Mouse (Mus musculus) cerebellum, adult 9-11 months (tissue): ENCODE data around the gene Mmp19.

Experiments
- DNase-seq: peaks from one replicate; pipeline ENCODE4 v3.0.0; 2022

Mmp19 gene

DNA sequence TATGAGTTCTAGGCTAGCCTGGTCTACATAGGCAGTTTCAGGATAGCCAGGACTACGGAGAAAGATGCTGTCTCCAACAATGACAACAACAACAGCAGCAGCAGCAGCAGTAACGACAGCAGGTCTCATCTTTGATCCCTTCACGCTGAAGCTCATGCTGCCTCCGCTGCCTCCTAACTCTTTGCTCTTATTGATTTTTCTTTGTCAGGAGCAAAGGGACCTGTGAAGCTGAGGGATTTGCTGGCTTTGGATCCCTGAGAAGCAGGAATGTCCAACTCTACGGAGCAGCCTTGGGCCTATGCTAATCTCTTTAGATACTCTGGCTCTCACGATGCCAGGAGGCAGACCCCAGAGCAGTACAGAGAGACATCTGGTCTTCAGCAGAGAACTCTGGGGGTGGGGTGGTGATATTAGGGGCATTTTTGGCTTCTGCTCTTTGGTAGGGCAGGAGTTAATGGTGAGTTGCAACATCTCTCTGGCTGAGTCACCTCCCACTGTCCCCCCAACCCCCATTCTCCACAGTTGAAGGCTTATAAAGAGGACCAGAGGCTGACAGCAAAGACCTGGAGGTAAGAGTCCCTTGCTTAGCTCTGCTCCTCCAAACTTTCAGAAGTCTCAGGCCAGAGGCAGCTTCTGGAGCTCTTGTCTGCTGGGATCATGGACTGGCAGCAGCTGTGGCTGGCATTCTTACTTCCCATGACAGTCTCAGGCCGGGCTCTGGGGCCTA lies at the start of gene Mmp19:
TSS of gene Mmp19 (plus strand) at position 513 of the 727 bp plus-strand sequence.
- DNase-seq: no peak

DNA sequence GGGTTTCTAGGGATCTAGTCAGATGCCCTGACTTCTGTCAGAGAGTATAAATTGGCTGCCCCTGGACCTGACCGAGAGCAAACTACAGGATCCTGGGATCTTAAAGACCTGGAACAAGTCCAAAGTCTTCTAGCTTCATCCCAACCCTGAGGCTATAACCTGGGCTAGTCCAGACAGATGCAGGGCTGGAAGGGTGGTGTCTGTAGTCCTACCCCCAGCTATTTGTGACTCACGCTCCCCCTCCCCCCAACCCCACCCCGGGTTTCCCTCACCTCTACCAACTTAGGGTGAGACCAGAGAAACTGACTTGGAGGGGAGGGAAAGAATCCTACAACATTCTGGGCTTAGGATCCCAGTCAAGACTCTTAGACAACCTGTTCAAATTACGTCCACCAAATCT lies 48.1 kb upstream of the Mmp19 start:
- no peak for DNase-seq

DNA sequence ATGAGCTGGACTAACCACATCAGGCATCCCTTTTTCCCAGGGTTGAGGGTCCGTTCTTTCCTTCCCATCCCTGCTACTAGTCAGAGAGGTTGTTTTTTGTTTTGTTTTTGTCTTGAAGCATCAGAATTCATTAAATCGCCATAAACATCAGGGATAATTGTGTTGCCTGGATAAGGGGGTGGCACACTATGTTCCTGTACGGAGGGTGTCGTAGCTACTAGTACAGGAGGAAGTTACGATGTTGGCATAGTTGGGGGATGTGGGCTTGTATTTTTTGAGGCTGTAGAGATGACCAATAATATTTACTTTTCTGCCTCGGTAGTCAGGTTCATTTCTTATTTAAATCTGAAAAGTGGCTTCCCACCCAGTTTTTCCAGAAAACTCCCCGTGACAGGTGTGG lies 47.5 kb upstream of the Mmp19 start:
- no peak for DNase-seq

DNA sequence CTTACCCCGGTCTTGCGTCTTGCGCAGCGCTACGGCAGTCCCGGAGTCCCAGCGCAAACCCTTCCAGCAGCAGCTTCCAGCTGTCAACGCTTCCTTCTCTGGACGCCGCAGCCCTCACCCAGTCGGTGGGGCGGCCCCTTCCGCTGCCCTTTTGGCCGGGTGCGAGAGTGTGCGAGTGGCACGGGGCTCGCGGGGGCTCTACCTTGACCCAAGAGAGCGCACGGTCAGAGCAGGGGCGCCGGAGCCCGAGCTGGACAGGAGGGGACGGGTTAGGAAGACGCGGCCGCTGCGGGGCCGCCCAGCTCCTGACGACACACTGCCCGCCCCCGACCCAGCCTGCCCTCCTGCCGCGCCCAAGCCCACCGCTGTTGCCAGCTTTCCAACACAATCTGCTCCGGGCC lies 46.9 kb upstream of the Mmp19 start:
- peak; percentile 49 for DNase-seq

DNA sequence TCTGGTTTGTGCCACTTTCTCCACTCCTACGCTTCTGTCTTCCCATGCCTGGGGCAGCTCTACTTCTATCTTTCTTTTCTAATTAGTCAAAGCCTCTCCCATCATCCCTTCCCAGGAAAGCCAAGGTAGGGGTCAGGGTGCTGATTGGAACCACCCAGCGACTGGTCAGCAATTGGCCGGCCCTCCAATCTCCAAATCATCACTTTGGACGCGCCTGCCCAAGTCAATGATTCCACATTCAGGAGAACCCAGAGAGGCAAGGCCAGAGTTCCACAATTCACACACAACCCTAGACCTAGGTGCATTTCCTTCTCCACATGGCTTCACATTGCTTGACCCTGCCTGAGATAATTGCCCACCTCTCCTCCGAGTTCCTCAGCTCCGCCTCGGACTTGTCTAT lies 46.5 kb upstream of the Mmp19 start:
- DNase-seq: peak; percentile 25

DNA sequence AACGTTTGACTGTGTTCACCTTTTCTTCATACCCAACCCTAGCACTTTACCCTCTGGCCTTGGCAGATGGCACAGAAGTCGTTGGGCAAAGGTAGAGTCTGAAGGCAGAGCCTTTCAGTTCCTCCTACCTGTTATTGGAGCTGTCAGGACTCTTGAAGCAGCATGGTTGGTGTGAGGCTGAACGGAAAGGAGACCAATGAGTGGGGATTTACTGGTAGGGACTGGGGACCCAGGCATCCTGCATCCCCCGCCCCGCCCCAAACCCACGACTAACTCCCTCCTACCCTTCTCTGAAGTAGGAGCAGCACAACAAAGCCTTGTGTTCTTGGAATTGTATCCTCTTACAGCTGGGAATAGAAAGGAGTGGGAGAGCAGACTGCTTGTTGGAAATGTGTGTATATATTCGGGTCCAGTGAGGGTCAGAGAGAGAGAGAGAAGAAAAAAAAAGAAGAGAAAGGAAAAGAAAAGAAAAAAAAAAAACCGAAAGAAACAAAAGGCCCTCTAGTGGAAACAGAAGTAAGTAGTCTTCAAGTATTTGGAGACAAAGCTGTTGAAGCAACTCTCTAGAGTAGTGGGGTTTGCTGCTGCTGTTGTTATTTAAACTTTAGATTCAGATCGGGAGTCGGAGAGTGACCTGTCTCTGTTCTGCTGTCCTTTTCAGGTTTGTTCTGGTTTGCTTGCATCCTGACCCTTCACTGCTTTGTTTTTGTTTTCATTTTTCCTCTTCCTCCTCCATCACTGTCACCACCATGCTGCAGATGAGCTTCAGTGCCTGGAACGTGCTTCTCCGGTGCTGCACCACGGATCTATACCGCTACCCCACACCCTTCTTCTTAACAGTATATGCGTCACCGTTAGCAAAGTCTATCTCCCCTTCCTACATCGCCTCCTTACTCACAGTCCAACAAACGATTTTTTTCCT lies 45.8 kb upstream of the Mmp19 start, which contains the start of gene Dgka:
TSS of gene Dgka (minus strand) at position 176 of the 922 bp plus-strand sequence.
- DNase-seq: no peak

DNA sequence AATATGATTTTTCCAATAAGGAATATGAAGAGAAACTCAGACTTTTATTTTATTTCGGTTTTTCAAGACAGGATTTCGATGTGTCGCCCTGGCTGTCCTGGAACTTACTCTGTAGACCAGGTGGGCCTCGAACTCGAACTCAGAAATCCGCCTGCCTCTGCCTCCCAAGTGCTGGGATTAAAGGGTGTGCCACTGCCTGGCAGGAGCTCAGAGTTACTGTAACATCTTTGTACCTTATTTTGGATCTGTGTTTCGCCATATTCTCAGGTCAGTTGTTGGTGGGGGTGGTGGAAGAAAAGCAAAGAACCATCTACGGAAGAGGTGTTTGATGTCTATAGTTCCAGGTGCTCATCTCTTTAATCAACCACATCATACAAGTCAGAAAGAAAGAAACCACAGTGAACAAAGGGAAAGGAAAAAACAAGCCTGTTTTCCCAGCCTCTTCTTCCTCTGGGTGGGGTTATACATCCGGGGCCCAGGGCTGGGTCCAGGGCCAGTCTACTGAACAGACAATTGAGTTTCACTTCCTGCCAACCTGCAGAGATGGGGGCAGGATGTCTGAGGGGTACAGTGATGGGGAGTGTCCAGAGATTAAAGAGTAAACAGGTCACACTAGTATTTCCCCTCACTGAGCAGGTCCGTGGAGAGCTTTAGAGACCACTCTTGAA lies 44.6 kb upstream of the Mmp19 start:
- DNase-seq: no peak

DNA sequence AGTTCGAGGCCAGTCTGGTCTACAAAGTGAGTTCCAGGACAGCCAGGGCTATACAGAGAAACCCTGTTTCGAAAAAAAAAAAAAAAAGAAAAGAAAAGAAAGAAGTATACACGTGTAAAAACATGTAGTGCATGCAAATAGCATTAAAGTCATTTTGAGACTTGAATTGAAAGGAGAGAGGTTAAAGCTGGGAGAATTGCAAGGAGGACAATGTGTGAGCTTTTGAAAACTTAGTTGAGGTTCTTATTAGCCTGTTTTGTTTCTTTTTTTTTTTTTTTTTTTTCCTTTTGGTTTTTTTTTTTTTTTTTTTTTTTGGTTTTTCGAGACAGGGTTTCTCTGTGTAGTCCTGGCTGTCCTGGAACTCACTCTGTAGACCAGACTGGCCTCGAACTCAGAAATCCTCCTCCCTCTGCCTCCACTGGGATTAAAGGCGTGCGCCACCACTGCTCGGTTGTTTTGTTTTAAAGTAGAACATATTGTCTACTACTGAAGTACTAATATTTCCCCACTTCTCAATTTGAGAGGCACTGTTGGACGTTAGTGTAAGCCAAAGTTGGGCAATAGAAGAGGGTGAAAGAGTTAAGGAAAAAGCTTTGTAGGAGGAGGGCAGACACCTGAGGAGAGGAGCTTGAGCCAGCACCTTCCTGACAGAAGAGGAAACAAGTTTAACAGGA lies 43.6 kb upstream of the Mmp19 start:
- DNase-seq: no peak

DNA sequence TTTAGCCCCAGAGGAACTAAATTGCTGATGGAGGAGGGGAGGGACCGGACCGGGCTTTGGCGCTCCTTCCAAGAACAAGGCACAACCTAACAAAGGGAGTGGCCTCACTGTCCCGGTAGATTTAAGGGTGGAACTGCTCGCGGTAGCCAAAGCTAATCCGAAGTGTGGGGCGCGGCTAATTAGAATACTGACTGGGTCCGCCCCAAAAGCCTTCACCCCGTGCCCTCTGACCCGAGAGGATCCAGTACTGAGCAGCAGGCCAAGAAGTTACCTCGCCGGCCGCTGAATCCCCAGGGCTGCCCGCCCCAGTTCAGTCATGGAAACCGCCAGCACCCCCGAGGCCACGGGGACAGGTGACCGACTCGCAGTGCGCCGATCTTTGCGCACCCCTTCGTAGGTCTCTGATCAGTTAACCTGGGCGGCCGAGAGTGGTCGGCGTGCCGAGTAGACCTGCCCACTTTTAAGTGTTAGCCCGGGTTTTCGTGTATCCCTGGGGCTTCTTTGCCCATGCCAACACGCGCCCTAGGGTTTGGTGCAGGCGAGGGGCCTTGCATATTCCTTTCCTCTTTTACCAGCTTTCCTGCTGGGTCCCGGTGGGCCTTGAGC lies 43.0 kb upstream of the Mmp19 start, which contains the start of gene Pym1:
TSS of gene Pym1 (plus strand) at position 244 of the 606 bp plus-strand sequence.
- DNase-seq: peak; percentile 77

DNA sequence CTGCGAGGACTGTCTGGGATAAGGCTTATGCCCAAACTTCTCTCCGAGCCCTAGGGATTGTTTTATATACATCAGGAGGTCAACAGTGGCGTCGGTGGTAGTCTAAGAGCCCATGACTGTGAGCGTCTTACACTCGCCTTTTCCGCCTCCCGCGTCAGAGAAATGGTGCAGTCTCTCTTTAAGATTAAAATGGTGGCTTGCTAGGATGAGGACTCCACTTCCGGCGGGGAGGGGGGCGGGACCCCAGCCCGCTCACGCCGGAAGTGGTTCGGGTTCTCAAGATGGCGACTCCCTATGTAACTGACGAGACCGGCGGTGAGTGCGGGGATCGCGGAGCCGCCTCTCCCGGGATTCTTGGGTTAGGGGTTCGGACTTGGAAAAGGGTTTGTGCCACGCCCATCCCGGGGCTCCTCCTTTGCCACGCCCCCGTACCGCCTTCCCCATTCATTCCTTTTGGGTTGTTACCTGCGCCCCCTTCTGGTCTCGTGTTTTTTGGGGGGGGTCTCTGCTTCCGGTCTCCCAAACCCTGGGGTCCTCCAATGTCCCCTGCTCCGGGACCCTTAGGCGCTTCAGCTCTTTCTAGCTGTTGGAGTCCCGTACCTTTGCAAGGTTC lies 42.4 kb upstream of the Mmp19 start:
- DNase-seq: peak; percentile 86

DNA sequence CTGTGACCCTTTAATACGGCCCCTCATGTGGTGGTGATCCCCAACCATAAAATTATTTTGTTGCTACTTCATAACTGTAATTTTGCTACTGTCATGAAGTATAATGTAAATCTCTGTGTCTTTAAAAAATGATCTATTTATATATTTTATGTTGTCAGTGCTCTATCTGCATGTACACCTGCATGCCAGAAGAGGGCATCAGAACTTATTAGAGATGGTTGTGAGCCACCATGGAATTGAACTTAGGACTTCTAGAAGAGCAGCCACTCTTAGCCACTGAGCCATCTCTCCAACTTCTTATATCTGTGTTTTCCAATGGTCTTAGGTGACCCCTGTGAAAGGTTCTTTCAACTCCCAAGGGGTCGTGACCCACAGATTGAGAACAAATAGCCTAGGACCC lies 17.8 kb upstream of the Mmp19 start:
- DNase-seq: no peak

DNA sequence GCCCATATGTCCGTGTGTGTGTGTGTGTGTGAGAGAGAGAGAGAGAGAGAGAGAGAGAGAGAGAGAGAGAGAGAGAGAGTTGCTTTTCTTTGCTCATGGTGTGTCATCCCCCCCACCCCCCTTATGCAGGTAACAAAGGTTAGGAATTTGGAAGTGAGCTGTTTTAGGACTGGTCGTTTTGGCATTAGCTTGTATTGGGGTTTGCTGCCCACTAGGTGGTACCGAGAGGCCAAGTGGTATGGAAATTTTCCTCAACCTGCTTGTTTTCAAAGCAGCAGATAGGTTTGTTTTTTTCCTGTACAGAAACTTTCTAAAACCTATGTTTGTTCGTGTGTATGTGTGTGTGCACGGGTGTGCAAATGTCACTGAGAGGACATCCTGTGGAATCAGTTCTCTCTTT lies 17.0 kb upstream of the Mmp19 start:
- no peak for DNase-seq

DNA sequence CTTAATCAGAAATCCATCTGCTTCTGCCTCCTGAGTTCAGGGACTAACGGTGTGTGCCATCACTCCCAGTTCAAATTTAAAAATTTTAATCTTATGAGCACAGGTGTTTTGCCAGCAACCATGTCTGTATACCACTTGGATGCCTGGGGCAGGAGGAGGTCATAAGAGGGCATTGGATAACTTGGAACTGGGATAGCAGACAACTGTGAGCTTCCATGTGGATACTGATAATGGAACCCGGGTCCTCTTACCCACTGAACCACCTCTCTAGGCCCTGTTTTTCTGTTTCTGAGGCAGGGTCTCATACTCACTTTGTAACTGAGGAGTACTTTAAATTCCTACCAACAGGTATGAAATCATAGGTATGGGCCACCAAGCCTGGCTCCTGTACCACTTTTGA lies 12.3 kb upstream of the Mmp19 start:
- no peak for DNase-seq

DNA sequence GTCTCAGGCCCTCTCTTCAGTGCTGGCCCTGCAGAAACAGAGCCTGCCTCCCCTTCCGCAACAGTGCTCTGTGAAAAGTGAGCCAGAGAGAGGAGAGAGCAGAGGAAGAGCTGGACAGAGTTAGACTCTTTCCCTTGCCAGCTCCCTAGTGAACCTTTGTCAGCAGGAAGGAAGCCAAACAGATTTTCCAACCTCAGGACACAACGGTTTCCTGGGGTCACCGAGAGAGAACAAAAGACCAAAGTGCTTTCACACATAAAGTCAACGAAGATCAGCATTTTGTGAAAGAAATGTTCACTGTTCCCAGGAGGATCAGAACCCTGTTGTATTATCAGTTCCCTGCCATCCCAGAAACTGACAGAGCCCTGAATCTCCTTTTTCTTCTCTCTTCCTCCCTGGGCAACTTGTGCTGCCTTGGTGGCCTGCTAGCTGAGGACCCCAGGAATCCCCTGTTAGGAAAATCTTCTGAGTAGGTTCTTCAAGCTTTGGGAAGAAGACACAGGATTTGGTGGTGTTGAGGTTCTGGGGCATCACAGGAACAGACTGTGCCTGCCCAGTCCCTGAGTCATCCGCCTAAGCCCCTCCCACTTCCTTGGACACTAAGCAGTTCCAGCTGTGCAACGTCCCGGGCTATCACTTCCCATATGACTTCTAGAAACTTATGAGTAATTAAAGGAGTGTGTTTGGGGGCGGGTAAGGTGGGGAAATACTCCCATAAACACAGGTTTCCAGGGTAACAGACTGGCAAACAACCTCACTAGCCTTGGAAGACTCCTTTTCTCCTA lies 11.5 kb upstream of the Mmp19 start:
- DNase-seq: no peak

DNA sequence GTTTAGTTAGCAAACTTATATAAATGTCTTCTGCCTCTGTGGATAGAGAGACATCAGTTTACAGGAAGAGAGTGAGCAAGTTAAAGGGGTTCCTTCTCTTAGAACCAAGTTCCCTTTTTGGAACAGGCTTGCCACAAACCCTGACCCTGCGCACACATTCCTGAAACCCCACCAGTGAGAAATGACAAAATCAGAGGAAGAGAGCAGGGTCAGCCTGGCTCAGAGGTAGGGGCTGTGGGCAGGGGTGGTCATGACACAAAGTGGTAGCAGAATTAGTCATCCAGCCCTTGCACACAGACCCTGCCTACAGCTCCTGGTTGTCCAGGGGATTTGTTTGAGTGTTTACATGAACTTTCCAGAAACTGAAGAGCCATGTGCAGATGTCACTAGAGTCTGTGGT lies 10.5 kb upstream of the Mmp19 start:
- no peak for DNase-seq

DNA sequence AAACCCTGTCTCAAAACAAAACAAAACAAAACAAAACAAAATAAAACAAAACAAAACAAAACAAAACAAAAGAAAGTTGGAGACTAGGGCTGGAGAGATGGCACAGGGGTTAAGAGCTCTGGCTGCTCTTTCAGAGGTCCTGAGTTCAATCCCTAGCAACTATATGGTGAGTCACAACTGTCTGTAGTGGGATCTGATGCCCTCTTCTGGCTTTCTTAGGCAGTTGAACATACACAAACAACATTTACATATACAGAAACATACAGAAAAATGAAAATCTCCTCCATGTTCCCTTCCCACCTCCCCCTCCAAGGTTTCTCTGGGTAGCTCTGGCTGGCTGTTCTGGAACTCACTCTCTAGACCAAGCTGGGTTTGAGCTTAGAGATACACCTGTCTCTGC lies 1.3 kb downstream of the Mmp19 start:
- no peak for DNase-seq

DNA sequence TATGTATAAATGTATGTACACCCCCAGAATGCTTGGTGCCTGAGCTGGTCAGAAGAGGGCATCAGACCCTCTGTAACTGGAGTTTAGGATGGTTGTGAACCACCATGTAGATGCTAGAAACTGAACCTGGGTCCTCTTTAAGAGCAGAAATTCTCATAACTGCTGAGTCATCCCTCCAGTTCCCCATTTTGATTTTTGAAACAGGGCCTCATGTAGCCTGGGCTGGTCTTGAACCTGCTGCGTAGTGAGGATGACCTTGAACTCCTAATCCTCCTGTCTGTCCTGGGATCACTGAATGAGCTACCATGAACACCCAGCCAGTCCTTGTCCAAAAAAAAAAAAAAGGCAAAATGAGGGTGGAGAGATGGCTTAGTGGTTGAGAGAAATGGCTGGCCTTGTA lies 2.5 kb downstream of the Mmp19 start:
- DNase-seq: no peak

DNA sequence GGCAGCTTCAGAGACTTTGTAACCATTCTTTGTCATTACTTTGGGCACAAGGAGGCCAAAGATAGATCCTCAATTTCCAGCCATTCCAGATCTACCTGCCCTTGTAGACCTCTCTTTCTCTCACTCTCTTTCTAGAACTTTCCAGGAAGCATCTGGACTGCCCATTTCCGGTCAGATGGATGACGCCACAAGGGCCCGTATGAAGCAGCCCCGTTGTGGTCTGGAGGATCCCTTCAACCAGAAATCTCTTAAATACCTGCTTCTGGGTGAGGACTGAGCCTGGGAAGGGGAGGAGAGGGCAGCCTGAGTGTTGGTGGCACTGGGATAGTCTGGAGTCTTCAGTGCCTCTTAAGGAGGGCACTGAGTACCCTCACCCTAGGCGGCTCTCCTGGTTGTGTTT lies 3.7 kb downstream of the Mmp19 start:
- DNase-seq: no peak

DNA sequence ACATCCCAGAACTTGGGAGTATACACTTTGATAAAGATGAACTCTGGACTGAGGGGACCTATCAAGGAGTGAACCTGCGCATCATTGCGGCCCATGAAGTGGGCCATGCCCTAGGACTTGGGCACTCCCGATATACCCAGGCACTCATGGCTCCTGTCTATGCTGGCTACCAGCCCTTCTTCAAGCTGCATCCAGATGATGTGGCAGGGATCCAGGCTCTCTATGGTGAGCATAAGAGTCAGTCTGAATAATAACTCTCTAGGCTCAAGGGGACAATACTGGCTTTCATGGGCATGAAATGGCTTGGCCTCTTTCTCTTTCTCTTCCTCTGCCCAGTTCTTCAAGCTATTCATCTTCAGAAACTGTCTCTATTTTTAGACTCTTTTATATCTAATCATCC lies 4.9 kb downstream of the Mmp19 start:
- peak; percentile 19 for DNase-seq

DNA sequence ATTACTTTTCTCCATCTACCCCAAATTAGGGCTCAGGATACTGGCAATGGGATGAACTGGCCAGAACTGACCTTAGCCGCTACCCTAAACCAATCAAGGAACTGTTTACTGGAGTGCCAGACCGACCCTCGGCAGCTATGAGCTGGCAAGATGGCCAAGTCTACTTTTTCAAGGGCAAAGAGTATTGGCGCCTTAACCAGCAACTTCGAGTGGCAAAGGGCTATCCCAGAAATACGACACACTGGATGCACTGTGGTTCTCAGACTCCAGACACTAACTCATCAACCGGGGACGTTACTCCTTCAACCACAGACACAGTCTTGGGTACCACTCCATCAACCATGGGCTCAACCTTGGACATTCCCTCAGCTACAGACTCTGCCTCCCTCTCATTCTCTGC lies 8.0 kb downstream of the Mmp19 start:
- no peak for DNase-seq

DNA sequence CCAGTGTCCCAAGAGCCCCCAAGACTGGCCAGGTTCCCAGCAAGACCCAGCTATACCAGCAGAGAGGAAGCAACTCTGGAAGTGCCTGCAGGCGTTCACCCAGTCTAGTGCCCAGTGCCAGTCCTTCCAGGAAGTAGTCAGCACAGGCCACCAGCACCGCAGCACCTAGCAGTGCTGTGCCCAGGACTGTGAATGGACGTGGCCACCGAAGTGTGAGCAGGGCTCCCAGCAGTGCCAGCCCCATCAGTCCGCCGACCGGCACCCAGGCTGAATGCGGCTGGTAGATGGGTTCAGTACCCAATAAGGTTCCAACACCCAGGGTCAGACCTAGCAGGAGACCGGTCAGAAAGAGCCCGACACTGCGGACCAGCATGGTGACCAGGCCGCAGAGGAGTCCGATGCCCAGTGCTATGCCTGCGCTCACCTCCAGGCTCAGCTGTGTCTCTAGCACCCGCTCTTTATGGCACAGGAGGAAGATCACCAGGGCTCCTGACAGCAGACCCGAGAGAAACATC lies 11.3 kb downstream of the Mmp19 start:
- DNase-seq: peak; percentile 33
